Mouse (Mus musculus): Measurements from ENCODE around the gene Stk32c.
A peak's percentile ranks its signal among the peaks of the same experiment; 100 is the strongest.

- no peak for TF ChIP-seq CTCF (IDR thresholded peaks at IDR 0.05)
- peak; percentile 80 for TF ChIP-seq EP300 (IDR thresholded peaks at IDR 0.05)
These were observed 40.4 kb upstream of the Stk32c start for GRCm38 (mm10) chr7:139253462-139253861.

Measured in lung, postnatal 0 days (tissue).